Mouse (Mus musculus) liver, adult 2 months (tissue): ENCODE data around the gene Zfp658.

Experiments used
- CTCF ChIP-seq: fragments of 200-500 bp; IDR thresholded peaks from 2 replicates; pipeline ENCODE4 v1.5.1; 2011; ENCODE audit warnings: low read depth, low read length, control low read depth
- POLR2A ChIP-seq: fragments of 200-500 bp; IDR thresholded peaks from 2 replicates; pipeline ENCODE4 v1.6.1; 2011; ENCODE audit warnings: low read length, control low read depth; ENCODE audit not compliant: insufficient read depth; ENCODE audit errors: extremely low read depth

DNA sequence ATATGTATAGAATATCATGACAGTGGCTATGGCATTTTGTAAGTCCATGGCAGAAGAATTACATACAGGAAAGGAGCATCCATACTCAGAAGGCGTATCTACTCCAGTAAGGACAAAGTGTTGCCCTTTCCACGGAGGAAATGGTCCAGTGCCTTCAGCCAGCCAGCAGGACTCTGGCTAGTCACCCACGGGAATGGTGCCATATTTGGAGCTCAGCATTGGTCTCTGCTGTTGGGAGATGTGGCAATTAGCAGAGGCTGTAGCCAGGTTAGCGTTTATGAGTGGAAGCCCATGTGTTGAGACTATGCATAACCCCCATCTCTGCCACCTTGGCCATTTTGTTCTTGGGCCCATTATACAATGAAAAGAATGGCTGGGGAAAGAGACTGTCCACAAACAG, 13.8 kb upstream of the Zfp658 start:
- TF ChIP-seq CTCF (no peak), POLR2A (no peak)
